Mouse (Mus musculus) cerebellum, adult 2 months (tissue): ENCODE measurements around the gene Smtnl2.

ENCODE experiments used
- CTCF ChIP-seq: fragments of 200-500 bp; IDR thresholded peaks from 2 replicates; pipeline ENCODE4 v1.5.1; 2011; ENCODE audit warnings: low read depth, mild to moderate bottlenecking, control low read depth, low read length, moderate library complexity, borderline replicate concordance; ENCODE audit not compliant: insufficient read depth
- POLR2A ChIP-seq: fragments of 200-500 bp; IDR thresholded peaks from 2 replicates; pipeline ENCODE4 v1.6.1; 2011; ENCODE audit warnings: low read length, control low read depth, borderline replicate concordance; ENCODE audit not compliant: insufficient read depth

- TF ChIP-seq CTCF (no peak), POLR2A (no peak)
These were observed 1.5 kb upstream of the Smtnl2 start for GRCm38 (mm10) chr11:72413016-72413415.
